Mouse (Mus musculus): ENCODE measurements around the gene Chn2.

DNA sequence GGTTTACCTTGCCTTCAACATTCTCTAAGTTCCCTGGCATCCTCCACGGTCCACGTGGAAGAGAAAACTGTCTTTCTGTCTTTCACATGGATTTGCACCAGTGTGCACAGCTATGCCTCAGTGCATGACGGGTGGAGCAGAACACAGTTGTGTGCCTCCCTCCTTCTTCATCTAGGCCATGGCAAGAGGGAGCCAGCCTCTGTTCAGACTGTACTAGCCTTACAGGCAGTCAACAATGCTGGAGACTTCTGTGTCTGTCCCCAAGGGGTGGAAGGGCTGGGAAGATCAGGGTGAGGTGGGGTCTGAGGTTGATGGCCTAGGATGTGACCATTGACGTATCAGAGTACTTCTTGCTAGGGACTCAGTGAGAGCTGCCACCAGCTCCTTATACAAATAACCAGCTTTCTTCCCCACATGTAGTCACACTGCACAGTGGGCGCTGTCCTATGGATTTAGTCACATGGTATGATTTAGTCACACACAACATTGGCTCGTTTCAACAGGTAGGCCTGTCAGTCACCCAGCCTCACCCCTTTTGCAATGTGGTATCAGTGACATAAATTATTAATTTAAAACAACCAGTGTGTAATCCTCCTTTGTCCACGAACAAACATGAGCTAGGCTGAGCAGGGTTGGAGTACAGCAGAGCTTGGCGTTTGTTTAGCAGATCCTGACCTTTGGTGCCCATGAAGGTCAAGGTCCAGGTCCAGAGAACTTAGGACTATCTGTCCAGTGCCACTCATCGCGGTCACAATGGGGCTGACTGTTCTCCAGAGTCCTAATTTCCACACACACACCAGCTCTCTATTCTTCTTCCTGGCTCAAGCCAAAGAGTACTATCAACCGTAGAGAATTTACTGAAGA is 7.8 kb downstream of the Chn2 start:
- TF ChIP-seq CTCF (conservative IDR thresholded peaks at IDR 0.05 in 1 of 2, IDR thresholded peaks at IDR 0.05 in 1 of 2; ENCODE audit: low read depth in 2 of 2, low read length in 2 of 2) (no peak), MYC (IDR thresholded peaks at IDR 0.05; ENCODE audit: low read depth, low read length) (no peak), RAD21 (IDR thresholded peaks at IDR 0.05; ENCODE audit: low read depth, low read length) (no peak)
